Mouse (Mus musculus) embryo, embryonic 9.5 days (tissue): ENCODE results near the gene Tbc1d19.

Experiments used
- DNase-seq: peaks from one replicate; pipeline ENCODE4 v3.0.0-alpha.2; 2017; ENCODE audit errors: extremely low spot score

Tbc1d19 gene

GRCm38 (mm10) chr5:53902757-53903156, 93.4 kb downstream of the Tbc1d19 start:
- no peak for DNase-seq

- no peak for DNase-seq
Observed at GRCm38 (mm10) chr5:53909201-53909600, 99.8 kb downstream of the Tbc1d19 start.

DNA sequence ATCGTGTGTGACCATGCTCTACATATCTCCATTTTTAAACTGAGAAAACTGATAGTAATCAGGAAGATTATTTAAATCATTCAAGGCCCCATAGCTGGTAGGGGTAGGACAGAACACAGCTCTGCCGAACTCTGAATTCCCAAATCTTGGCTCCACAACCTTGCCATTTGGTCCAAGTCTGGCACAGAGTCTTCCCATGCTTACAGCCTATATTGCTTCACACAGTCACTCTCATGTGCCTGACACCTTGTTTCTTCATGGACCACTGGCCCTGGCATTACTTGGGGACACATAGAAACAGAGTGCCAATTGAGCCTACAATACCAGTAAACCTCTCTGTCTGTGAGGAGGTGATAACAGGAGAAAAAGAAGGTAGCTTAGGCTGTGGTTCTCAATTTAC, 111.0 kb downstream of the Tbc1d19 start:
- no peak for DNase-seq

GRCm38 (mm10) chr5:53922149-53922904, 112.9 kb downstream of the Tbc1d19 start:
- no peak for DNase-seq

DNA sequence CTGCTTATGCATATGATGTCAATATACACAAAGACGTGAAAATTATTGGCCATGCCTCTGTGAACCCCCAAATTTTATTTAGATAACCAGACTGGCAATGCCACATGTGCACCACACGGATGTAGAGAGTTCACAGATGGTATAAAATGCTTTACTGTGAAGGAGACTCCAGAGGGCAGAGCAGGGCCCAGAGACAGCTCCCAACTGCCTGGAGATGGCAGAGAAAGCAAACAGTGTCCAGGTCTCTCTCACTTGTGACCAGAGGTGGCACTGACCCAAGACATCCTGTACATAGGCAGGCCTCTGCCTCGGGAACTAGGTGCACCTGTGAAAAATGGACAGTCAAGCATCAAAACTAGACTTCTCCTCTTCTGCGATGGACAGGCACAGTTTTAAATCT, 114.6 kb downstream of the Tbc1d19 start:
- DNase-seq = no peak

GRCm38 (mm10) chr5:53926301-53926855, 117.0 kb downstream of the Tbc1d19 start:
- DNase-seq = no peak

GRCm38 (mm10) chr5:53927886-53928285, 118.5 kb downstream of the Tbc1d19 start:
- DNase-seq = no peak

DNA sequence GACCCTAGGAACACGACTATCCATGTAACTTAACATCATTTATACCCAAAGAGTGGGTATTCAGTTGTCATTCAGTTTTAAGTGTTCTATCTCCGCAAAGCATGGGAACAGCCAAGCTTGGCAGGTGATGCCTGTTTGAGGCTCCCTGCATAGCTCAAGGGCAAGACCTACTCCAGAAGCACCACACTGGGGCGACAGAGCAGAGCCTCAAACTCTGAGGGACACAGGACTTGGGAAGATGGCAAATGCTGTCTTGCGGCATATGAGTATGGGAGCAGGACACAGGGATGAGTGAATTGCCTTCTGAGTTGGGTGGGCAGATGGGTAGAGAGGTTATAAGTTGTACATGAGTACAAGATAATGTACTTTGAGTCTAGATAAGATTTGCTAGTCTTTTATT, 119.1 kb downstream of the Tbc1d19 start:
- no peak for DNase-seq

DNA sequence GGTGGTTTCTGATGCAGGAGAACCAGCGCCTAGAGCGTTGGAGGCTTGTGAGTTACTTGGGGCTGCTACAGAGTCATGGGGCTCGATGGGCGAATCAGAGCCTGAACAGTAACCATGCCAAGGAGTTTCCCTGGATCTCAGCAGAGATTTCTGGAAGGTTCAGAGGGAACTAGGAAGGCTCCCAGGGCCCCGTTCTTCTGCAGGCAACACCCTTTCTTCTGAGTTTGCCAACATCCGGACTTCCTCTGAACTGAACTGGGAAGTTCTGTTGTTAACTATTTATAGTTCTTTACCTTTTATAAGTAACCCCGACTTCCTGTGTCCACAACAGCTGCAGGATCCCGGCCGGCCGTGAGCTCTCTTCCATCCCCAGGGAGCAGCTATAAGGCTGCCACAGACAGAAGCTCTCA, 119.8 kb downstream of the Tbc1d19 start:
- no peak for DNase-seq

- DNase-seq = no peak
Observed at GRCm38 (mm10) chr5:53929814-53930213, 120.4 kb downstream of the Tbc1d19 start.

- no peak for DNase-seq
Observed at GRCm38 (mm10) chr5:53931011-53931410, 121.6 kb downstream of the Tbc1d19 start.

DNA sequence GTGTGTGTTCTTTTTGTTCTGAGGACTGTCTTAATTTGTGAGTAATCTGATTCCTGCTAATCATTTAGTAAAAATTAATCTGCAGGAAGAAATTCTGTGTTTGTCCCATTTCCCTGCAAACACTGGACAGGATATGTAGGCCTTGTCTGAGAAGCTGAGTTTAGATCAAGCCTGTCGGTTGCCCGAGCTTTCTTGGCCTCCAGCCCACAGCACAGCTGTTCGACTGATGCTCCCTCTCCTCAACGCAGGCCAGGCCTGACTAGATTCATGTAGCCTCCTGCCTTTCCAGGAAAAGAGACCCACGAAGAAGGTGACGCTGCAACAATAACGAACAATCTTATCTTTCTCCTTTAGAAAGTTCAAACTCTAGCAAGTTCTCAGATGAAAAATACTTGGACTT, 124.2 kb downstream of the Tbc1d19 start:
- no peak for DNase-seq

DNA sequence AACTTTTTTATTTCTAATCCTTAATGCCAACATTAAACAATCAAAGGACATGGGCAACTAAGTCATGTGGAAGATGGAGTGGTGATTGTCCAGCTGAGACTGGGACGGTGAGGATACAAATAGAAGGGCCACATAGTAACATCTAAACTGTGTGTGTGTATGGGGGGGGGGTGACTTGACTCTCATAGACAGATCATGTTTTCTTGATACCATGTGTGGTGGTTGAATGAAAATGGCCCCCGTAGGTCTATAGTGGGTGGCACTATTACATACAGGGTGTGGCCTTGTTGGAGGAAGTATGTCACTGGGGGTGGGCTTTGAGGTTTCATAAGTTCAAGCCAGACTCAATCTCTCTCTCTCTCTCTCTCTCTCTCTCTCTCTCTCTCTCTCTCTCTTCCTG, 124.6 kb downstream of the Tbc1d19 start:
- DNase-seq = no peak

DNA sequence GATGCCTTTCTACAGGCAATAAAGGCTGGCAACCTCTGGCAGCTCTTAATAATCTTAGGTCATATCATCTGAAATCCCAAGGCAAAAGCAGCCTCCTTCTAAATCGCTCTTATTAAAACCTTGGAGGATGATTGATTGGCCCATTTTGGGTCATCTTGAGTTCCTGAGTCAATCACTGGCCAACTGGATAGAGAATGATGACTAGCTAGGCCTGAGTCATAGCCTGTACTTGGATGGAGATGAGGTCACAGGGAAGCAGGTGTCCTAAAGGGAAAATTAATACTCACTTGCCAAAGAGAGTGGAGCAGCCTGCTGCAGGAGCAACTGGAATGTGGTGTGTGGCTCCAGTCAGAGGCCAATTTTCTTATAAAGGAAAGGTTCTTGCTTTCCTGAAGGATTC, 125.4 kb downstream of the Tbc1d19 start:
- no peak for DNase-seq

DNA sequence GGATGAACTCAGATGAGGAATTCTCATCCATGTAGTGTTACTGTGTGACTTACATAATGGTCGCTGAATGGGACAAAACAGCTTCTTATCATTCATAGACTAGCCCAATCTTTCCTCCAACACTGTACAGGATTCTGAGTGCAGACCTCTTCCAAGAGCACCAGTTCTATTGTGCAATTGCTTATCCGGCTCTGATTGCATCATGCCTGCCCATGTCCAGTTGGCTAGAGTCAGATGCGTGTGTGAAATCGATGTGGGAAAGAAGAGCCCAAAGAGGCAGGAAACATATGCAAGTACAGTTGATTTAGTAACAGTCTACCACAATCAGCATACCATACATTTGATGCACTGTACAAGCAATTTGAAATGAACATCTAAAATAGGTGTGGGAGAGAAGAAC, 127.8 kb downstream of the Tbc1d19 start:
- DNase-seq = no peak

DNA sequence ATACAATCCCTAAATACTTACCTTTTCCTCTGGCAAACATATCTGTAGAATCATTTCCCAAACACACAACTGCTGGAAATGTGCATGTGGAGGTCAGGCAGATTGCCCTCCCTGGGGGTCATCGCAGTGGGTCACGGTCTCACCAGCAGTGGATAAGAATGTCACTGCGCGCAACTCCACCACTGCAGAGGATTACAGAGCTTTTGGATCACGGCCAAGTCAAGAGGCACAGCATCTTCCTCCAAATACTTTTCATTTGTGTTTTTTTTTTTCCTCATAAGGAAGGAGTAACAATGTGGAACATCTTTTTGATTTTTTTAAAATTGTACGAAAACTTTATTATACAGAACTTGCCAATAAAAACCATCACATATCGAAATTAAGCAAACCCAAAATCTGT, 129.6 kb downstream of the Tbc1d19 start:
- no peak for DNase-seq

DNA sequence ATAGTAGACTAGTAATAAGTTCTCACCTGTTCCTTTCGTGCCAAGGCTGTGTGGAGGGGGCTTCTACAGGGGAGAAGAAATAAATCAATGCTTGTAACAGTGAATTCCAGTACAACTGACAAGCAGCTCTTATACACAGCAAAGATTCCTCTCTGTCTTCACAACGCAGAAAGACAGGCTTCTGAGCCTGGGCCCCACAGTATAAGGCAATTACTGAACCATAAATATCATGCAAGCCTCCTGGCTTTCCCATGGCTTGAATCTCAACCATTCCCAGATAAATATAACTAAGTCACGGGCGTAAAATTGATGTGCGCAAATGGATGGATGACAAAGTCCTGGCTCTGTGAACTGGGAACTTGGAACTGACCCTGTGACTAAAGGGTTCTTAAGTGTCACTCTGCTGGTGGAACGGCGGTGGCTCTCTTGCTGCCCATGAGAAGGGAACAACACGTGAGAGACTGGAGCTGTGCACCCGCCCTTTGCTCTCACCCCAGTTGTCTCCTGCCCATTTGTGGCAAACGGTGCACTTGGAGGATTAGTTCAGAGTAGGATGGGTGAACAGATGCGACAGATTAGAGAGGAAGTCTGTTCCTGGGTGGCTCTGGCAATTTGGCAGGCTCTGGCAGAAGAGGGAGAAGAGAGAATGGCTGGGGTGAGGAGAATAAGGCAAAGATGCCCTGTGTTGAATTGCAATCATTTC, 132.1 kb downstream of the Tbc1d19 start:
- no peak for DNase-seq

DNA sequence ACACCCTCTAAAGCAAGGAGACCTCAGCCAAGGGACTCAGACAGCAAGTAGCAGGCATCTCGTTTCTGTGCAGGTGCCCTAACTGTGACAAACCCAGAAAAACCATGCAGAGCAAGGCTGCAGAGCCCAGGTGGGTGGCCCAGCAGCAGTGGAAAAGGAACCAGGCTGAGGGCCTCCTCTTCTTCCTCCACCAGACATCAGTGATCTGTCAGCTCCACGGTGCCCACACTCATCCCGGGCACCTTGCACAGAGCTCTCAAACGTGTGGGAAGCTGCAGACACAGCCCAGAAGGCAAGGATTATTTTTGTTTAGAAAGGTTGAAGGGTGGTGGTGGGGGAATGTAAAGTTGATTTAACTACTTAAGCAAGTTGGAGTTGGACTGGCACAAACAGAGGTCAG, 132.9 kb downstream of the Tbc1d19 start:
- DNase-seq = no peak

- DNase-seq = no peak
Observed at GRCm38 (mm10) chr5:53943321-53943857, 134.0 kb downstream of the Tbc1d19 start.

DNA sequence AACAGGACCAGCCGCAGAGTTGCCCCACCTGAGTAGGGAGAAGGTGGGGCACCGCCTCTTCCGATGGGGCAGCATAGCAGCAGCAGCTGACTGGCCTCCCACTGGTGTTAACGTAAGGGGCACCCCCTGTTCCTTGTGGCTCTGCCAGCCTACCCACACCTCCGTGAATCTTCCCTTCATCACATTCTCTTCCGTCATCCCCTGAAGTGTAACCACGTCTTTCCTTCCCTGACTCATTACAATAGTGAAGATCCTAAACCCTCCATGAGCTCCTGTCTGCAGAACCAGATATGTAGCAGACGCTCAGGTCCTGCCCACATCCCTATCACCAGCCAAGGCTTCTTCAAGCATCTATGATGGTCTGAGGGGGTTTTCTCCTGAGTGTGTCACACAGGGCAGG, 137.3 kb downstream of the Tbc1d19 start:
- no peak for DNase-seq

DNA sequence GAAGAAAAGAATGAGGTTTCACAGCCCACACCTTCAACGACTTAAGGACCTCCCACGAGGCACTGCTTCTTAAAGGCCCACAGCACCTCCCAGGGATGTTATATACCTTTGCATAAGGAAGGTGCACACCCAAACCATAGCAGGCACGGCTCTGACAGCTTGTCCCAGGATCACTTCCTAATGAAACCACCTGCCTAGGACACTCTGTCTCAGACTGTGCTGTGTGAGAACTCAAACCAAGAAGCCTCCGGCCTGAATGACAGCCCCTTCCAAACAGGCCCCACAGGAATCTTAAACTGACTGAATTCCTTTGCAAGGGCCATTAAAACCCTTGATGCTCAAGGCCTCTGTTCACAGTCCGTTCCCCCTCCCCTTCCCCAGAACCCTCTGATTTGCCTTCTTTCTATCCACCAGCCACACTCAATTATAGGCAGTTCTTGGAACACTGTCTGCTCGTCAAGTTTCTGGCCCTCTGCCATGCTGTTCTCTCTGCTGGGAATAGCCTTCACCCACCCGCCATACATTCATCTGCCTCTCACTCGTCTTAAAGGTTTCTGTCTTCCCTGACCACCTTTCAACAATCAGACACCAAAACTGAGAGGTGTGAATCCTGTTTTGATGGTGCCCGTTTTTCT, 138.3 kb downstream of the Tbc1d19 start:
- no peak for DNase-seq

- no peak for DNase-seq
Observed at GRCm38 (mm10) chr5:53948606-53949266, 139.3 kb downstream of the Tbc1d19 start.
